Mouse (Mus musculus) megakaryocyte-erythroid progenitor cell, adult 5-6 weeks (primary cell): Measurements from ENCODE around the gene 1500011B03Rik. TPM values are rescaled to one million over a fixed set of nuclear protein-coding genes. Genes with fewer than 3 reads are reported as not detected.

Experiments used
- ATAC-seq: replicated peaks from 2 replicates; pipeline ENCODE4 v1.8.0; 2016; ENCODE audit warnings: mild to moderate bottlenecking, inconsistent platforms; ENCODE audit not compliant: severe bottlenecking, poor library complexity, low FRiP score, low TSS enrichment
- total RNA-seq, 2 experiments: library from RNA; stranded (forward) in 1 of 2; stranded (reverse) in 1 of 2; fragments of 200-1000, 215-1000 nt in 1 of 2; fragments of >200 nt in 1 of 2; fragmentation: Nextera tagmentation in 1 of 2; gene quantifications; 2 replicates each; pipeline ENCODE4 v1.2.3; 2014 to 2017

Gene 1500011B03Rik
- total RNA-seq, 2 experiments from 2014 or later: 53.2 to 55.0 TPM

DNA sequence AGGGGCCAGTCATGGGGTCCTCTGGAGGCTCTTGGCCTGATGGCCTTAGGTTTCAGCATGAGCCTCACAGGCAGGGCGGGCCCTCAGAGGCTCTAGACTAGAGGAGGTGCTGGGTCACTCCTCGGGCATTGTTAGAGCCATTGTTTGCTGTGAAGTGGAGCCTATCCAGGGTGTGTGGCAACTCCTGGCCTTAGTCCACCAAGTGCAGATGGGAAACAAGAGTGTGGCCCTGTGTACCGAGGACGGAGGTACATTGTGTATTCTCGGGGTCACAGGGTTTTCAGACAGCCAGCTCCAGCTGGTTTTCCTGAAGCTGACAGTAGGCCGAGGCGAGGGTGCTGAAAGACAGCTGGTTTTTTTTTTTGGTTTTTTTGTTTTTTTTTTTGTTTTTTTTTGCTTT, 30.0 kb downstream of the 1500011B03Rik start:
- no peak for ATAC-seq

DNA sequence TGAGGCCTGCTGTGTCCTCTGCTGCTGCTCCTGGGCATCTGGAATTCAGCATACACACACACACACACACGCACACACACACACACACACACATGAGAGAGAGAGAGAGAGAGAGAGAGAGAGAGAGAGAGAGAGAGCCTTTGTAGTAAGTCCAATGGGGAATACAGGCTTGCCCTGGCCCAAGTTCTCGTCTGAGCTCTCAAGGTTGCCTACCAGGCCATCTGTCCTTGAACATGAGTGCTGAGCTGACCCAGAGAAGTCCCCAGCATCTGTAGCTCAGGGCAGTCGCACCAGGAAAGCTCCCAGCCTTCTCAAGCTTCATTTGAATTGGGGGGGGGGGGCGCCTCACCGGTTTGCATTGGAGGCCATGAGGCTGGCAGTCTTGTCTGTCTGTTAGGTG, 38.1 kb downstream of the 1500011B03Rik start:
- ATAC-seq: no peak

GRCm38 (mm10) chr5:114784622-114785165, 38.6 kb downstream of the 1500011B03Rik start:
- peak; percentile 71 for ATAC-seq

DNA sequence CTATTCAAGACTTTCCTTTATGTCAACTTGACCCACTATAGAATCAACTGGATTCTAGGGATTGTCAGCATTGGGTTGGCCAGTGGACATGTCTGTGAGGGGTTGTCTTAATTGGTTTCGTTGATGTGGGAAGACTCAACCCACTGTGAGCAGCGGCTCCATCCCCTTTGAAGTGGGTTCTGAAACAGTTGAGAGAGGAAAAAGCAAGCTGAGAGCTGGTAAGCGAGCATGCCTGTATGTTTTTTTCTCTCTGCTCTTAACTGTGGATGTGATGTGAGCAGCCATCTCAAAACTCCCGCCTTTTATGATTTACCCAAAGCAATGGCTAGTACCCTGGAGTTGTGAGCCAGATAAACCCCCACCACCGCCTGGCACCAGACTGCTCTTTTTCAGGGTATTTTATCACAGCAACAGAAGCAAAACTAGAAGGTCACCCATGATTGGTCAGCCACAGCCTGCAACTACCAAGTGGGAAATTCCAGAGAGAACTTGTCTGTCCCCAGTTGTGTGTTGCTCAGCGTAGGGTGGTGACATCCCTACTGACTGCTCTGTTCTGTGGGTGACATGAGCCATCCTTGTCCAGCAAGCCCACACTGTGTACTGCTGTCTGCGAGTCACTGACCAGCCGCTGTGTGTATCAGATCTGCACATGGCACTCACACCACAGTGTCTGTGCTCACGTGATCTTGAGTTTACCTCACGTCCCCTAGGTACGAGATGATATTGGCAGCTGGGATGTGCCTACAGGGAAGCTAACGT, 39.7 kb downstream of the 1500011B03Rik start:
- ATAC-seq: peak; percentile 39

DNA sequence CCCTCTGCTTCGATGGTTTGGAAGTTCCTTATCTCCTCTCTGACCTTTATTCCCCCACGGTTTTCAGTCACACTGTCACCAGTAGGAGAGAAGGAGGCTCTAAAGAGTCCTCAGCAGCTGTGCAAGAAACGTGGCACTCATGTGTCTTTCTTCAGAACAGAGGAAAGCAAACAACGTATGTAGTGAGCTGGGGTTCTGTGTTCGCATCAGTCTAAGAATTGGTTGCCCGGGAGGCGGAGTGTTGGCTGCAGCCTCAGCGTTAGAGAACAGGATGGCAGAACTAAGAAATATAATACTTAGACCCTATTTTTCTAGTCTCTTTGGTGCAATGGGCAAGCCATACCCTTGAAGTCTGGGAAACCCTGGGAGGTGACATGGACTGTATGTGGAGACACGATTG, 40.3 kb downstream of the 1500011B03Rik start:
- no peak for ATAC-seq

- ATAC-seq: no peak
Observed at GRCm38 (mm10) chr5:114780912-114781311, 42.4 kb downstream of the 1500011B03Rik start.

DNA sequence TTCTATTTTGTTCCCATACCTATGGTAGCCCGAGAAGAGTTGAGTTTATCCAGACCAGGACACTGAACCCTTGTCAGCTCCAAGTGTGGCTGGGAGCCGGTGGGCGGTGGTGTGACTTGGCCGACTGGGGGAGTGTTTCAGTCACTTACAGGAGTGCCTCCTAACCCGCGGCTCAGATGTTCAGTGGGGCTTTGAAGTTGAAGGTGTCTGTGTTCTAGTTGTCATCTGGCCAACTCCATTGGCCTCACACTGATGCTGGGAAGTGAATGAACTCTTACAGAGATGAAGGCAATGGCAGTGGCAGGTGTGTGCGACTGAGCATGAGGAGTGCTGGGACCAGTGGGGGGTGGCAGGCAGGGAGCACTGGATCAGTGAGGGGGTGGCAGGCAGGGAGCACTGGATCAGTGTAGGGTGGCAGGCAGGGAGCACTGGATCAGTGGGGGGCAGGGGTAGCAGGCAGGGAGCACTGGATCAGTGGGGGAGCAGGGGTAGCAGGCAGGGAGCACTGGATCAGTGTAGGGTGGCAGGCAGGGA, 43.2 kb downstream of the 1500011B03Rik start:
- no peak for ATAC-seq

DNA sequence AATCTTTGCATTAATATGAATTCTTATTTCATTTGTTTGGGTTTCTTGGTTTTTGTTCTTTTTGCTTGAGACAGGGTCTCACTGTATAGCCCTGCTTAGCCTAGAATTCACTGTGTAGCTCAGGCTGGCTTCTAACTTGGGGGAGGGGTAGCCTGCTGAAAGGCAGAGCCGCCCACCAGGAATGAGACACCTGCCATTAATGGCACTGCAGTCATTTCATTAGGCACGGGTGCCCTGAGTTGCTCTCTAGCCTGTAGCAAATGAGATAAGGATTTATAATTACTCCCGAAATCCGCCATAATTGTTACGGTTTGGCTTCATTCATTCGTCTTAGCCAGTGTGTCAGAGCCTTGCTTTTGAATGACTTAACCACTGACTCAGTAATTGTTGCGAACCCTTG, 47.1 kb downstream of the 1500011B03Rik start:
- ATAC-seq: no peak; the same call in 1 of the 2 replicates

GRCm38 (mm10) chr5:114775056-114775979, 48.0 kb downstream of the 1500011B03Rik start, which contains the start of gene Git2:
Git2 (minus strand) TSS chr5:114775517.
- no peak for ATAC-seq

DNA sequence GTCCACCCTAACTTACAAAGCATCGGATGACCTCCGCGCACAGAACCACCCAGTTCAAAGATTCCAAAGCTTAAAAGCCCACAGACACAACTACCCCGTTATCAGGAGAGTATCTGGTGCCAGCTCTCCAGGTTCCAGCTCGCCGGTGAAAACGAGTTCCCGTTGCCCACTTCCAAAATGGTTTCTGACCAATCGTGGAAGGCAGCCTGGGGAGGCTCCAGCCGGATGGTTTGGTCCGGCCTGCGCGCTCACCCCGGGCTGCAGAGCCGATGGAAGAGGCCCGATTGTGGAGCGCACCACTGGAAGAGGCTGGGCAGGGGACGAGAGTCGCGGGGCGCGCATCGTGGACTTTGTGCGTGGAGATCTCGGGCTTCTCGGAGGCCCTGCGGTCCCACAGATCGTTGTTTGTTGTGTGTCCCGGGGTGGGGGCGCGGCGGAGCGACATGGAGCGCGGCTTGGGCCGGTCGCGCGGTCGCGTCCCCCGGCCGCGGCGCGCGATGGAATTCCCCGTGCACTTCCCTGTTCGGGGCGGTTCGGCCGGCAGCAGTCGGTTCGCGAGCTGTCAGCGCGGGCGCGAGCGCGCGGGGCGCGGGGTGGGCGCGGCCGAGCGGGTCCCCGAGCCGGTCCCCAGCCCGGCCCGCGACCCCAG, 48.7 kb downstream of the 1500011B03Rik start, which contains the start of gene Ankrd13a:
TSS of gene Ankrd13a (plus strand) at position 275 of the 649 bp plus-strand sequence.
- peak; percentile 71 for ATAC-seq

DNA sequence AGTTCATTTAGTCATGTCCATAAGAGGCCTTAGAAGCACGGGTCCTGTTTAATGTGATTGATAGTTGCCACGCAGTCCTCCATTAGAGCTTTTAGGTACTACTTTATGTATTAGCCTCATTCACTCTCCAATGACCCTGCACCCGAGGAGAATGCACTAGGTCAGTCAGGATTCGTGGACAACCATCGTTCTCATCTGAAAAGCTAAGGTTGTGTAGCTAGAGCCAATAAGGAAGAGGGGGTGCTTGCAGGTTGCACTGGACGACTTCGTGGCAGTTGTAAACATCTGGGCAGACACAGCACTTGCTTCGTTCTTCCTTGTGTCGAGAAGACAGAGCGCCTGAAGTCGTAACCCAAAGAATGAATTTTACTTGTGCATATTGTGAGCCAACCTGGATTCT, 49.5 kb downstream of the 1500011B03Rik start:
- no peak for ATAC-seq

GRCm38 (mm10) chr5:114773211-114773710, 50.0 kb downstream of the 1500011B03Rik start:
- ATAC-seq: peak; percentile 68

DNA sequence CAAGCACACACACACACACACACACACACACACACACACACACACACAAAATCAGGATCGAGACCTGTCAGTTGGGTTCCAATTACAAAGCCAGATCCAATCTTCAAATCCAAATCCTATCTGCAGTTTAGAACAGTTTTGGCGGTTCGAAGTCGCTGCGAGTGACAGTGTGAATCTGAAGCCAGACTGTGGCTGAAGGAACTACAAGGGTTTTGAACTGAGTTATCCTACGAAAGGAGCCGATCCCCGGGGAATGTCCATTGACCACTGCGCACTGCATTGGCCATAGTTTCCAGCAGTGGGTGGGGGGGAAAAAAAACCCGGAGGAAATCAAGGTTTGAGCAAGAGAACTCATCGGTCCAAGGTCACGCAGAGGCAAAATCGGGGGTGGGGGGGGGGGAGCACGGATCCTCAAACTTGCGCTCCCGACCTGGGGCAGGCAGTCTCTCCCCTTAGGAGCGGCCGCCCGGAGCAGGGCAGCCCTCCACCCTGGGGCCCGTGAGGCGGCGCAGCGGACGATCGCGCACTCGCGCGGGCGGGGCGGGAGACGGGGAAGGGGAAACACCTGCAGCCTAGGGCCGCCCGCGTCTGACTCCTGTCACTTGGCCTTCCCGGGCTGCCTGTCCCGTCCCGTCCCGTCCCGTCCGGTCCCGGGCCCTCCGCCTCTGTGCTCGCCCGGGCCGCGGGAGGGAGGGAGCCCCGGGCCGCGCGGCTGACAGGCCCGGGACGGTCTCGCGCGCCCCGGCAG, 50.6 kb downstream of the 1500011B03Rik start:
- ATAC-seq: no peak

DNA sequence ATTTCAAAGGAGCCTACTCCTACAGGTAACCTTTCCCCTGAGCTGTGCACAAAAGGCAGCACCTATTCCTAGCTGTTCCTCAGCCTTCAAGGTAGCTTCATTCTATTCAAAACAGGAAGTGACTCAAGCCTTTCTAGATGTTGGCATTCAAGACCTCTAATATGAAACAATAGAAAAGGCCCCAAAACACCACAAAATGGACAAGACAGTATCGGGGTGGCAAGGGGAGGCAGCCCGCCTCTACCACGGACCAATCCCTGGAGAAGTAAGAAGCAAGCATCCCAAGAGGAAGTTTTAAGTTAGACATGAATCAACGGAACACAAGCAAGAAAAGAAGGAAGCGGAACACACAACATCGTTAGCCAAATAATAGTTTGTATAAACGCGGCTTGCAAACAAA, 51.5 kb downstream of the 1500011B03Rik start:
- ATAC-seq: no peak

DNA sequence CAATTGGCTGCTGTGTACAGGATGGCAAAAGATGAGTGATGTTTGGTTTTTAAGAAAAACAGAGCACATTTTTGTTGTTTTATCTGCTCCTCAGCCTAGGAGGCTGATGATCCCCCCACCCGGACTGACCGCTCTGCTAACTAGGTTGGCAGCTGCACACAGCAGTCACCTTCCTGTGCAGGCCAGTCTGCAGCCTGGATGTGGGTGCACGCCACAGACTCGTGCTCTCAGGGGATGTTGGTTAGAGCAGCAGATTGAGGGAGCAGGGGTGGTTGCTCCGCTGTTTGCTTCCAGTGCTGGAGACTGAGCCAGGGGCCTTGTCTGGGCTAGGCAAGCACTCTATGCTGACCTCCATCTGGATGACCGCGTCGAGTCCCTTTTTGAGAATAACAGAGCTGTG, 53.5 kb downstream of the 1500011B03Rik start:
- ATAC-seq: no peak

DNA sequence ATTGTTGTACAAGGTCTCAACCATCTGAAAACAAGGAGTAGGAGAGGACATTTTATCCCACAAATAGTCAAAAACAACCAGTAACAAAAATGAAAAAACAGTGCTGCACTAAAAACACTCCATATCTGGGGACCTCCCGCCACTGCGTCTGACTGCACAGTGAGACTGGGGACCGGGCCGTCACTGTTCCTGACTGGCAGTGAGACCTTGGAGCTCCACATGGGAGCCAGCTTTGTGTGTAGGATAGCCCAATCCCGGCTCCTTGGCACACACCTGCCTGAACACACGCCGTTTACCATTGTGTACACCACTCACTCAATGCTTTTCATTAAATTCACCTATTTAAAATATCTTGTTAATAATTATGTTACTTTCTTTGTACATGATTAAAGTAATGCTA, 56.1 kb downstream of the 1500011B03Rik start:
- no peak for ATAC-seq

GRCm38 (mm10) chr5:114766686-114767085, 56.6 kb downstream of the 1500011B03Rik start:
- ATAC-seq: no peak
